Mouse (Mus musculus): ENCODE data around the gene Ptprs. TPM values are rescaled to one million over a fixed set of nuclear protein-coding genes. Genes with fewer than 3 reads are reported as not detected.

Gene Ptprs
- polyA plus RNA-seq, 1 experiment from 2014 or later: 5.3 TPM

DNA sequence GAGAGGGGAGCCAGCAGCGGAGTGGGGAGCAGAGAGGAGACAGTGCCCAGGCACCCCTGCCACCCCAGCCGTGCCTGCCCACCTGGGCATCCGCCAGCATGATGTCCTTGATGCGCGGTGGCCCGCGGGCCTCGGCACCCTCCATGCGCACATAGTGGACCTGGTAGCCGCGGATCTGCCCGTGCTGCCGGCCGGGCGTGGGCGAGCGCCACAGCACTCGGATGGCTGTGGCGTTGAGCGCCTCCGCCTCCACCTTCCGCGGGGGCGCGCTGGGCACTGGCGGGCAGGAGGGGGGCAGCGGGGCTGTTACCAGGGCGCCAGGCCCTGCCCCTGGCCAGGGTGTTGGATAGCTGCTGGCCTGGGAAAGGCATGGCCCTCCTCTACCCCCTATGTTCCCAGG, 48.4 kb downstream of the Ptprs start:
- Histone ChIP-seq H3K4me2 (ENCODE audit: low read depth, low read length) (no peak overlapping the region), H3K4me3 (ENCODE audit: low read depth, low read length) (no peak overlapping the region), H3K27me3 (ENCODE audit: control insufficient read depth, insufficient read depth, low read depth, low read length) (peaks cover 15% of the 10 kb centered on the region), H3K9me3 (replicated peaks; ENCODE audit: control insufficient read depth, low read length) (no peaks in the 10 kb centered on the region), H3K4me1 (ENCODE audit: control insufficient read depth, low read depth, low read length) (peaks cover 9% of the 10 kb centered on the region), H3K36me3 (ENCODE audit: control insufficient read depth, insufficient read depth) (no peaks in the 10 kb centered on the region), H3K27ac (ENCODE audit: low read length) (no peak overlapping the region), H3K9ac (ENCODE audit: low read depth, low read length) (no peak overlapping the region)
- WGBS (ENCODE audit: insufficient replicate concordance): 80% methylated on average over 28 of the region's 28 CpGs
- no peak for ATAC-seq (ENCODE audit: low read depth)

GRCm38 (mm10) chr17:56425941-56426340, 50.3 kb downstream of the Ptprs start:
- 18% methylated on average over 3 of the region's 3 CpGs for WGBS (ENCODE audit: insufficient replicate concordance)
- peaks cover 15% of the 10 kb centered on the region for H3K27me3 ChIP-seq (ENCODE audit: control insufficient read depth, insufficient read depth, low read depth, low read length)
- no peak overlapping the region for H3K27ac ChIP-seq (ENCODE audit: low read length)

DNA sequence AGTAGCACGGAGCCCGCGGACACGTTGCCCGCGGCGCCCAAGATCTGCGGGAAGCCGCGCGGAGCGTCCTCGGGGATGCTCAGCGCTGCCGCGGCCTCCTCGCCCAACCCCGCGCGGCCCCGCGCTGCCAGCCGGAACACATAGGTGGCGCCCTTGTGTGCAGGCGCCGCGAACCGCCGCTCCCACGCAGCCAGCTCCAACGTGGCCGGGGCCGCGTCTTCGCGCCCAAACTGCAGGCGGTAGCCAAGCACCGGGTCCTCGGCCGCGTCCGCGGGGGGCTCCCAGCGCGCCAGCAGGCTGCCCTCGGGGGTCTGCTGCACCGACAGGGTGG, 50.7 kb downstream of the Ptprs start:
- Histone ChIP-seq H3K27me3 (ENCODE audit: control insufficient read depth, insufficient read depth, low read depth, low read length) (peaks cover 15% of the 10 kb centered on the region), H3K4me3 (ENCODE audit: low read depth, low read length) (peak overlapping the region; percentile 57), H3K36me3 (ENCODE audit: control insufficient read depth, insufficient read depth) (no peaks in the 10 kb centered on the region), H3K9me3 (replicated peaks; ENCODE audit: control insufficient read depth, low read length) (no peaks in the 10 kb centered on the region), H3K27ac (ENCODE audit: low read length) (no peak overlapping the region), H3K4me2 (ENCODE audit: low read depth, low read length) (peak overlapping the region; percentile 82), H3K9ac (ENCODE audit: low read depth, low read length) (peak overlapping the region; percentile 28; the same call in 1 of the 2 replicates), H3K4me1 (ENCODE audit: control insufficient read depth, low read depth, low read length) (peaks cover 9% of the 10 kb centered on the region)
- peak; percentile 62 for ATAC-seq (ENCODE audit: low read depth)
- WGBS (ENCODE audit: insufficient replicate concordance): under 1% methylated on average over 46 of the region's 47 CpGs

More at GRCm38 (mm10) chr17:56425941-56426340, 50.3 kb downstream of the Ptprs start:
- Histone ChIP-seq H3K4me2 (ENCODE audit: low read depth, low read length) (peak overlapping the region; percentile 82), H3K9ac (ENCODE audit: low read depth, low read length) (peak overlapping the region; percentile 28; the same call in 1 of the 2 replicates), H3K36me3 (ENCODE audit: control insufficient read depth, insufficient read depth) (no peaks in the 10 kb centered on the region), H3K9me3 (replicated peaks; ENCODE audit: control insufficient read depth, low read length) (no peaks in the 10 kb centered on the region), H3K4me3 (ENCODE audit: low read depth, low read length) (peak overlapping the region; percentile 57), H3K4me1 (ENCODE audit: control insufficient read depth, low read depth, low read length) (peaks cover 9% of the 10 kb centered on the region)
- ATAC-seq (ENCODE audit: low read depth): no peak

DNA sequence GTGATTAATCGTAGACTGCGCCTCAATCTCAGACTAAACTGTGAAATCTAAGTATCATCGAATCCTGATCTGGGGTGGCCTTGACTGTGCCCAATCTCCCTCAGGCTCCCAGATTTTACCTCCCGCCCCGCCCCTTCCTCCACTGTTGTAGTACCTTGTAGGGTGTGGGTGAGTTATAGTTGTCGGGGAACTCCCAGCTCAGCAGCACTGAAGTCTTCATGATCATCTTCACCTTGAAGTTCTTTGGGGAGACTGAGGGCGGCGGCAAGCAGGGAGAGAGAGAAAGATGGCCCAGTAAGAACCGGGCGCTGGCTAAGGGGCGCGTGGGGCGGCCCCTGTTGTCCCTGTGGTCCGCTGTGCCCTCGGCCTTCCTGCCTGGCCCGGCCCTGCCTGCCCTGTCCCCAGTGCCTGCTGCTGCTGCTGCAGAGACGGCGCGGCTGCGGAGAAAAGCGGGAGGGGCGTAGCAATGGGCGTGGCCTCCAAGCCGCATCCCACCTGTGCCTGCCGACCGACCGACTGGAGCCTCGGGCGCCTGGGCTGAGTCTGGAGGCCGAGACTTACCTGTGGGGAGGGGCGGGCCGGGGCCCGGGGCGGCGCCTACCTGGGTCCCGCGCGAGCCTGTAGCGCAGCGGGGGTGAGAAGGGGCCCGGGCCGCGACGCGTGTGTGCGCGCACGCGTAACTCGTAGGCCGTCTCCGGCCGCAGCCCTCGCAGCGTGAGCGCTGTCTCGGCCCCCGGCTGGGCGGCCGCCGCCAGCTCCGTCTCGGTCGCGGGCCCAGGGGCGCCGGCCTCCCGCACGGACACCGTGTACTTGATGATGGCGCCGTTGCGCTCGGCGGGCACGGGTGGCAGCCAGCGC, 51.3 kb downstream of the Ptprs start:
- H3K9ac ChIP-seq (ENCODE audit: low read depth, low read length): peak overlapping the region; percentile 7; the same call in 1 of the 2 replicates
- 11% methylated on average over 73 of the region's 77 CpGs for WGBS (ENCODE audit: insufficient replicate concordance)
- ATAC-seq (ENCODE audit: low read depth): peak; percentile 59
- H3K9me3 ChIP-seq (replicated peaks; ENCODE audit: control insufficient read depth, low read length): no peaks in the 10 kb centered on the region
- peak overlapping the region; percentile 57 for H3K4me3 ChIP-seq (ENCODE audit: low read depth, low read length)
- peaks cover 15% of the 10 kb centered on the region for H3K27me3 ChIP-seq (ENCODE audit: control insufficient read depth, insufficient read depth, low read depth, low read length)
- no peak overlapping the region for H3K27ac ChIP-seq (ENCODE audit: low read length)
- H3K36me3 ChIP-seq (ENCODE audit: control insufficient read depth, insufficient read depth): no peaks in the 10 kb centered on the region
- H3K4me2 ChIP-seq (ENCODE audit: low read depth, low read length): peak overlapping the region; percentile 82
- H3K4me1 ChIP-seq (ENCODE audit: control insufficient read depth, low read depth, low read length): peaks cover 9% of the 10 kb centered on the region

- peaks cover 1% of the 10 kb centered on the region for H3K4me1 ChIP-seq (ENCODE audit: control insufficient read depth, low read depth, low read length)
- no peak overlapping the region for H3K27ac ChIP-seq (ENCODE audit: low read length)
- no peak overlapping the region for H3K4me3 ChIP-seq (ENCODE audit: low read depth, low read length)
- peaks cover 2% of the 10 kb centered on the region; the same call in 1 of the 2 replicates for H3K36me3 ChIP-seq (ENCODE audit: control insufficient read depth, insufficient read depth)
- no peak overlapping the region for H3K9ac ChIP-seq (ENCODE audit: low read depth, low read length)
- H3K9me3 ChIP-seq (replicated peaks; ENCODE audit: control insufficient read depth, low read length): no peaks in the 10 kb centered on the region
- 86% methylated on average over 2 of the region's 2 CpGs for WGBS (ENCODE audit: insufficient replicate concordance)
- no peak overlapping the region for H3K4me2 ChIP-seq (ENCODE audit: low read depth, low read length)
- ATAC-seq (ENCODE audit: low read depth): no peak
- H3K27me3 ChIP-seq (ENCODE audit: control insufficient read depth, insufficient read depth, low read depth, low read length): peaks cover 4% of the 10 kb centered on the region; the same call in 1 of the 2 replicates
Observed at GRCm38 (mm10) chr17:56420022-56420421, 56.3 kb downstream of the Ptprs start.

GRCm38 (mm10) chr17:56418304-56418703, 58.0 kb downstream of the Ptprs start:
- Histone ChIP-seq H3K9me3 (replicated peaks; ENCODE audit: control insufficient read depth, low read length) (no peaks in the 10 kb centered on the region), H3K4me2 (ENCODE audit: low read depth, low read length) (no peak overlapping the region), H3K27ac (ENCODE audit: low read length) (no peak overlapping the region), H3K9ac (ENCODE audit: low read depth, low read length) (no peak overlapping the region), H3K4me3 (ENCODE audit: low read depth, low read length) (no peak overlapping the region), H3K36me3 (ENCODE audit: control insufficient read depth, insufficient read depth) (peaks cover 2% of the 10 kb centered on the region; the same call in 1 of the 2 replicates), H3K4me1 (ENCODE audit: control insufficient read depth, low read depth, low read length) (no peaks in the 10 kb centered on the region), H3K27me3 (ENCODE audit: control insufficient read depth, insufficient read depth, low read depth, low read length) (no peaks in the 10 kb centered on the region)
- 76% methylated on average over 12 of the region's 12 CpGs for WGBS (ENCODE audit: insufficient replicate concordance)
- no peak for ATAC-seq (ENCODE audit: low read depth)

- peaks cover 2% of the 10 kb centered on the region; the same call in 1 of the 2 replicates for H3K36me3 ChIP-seq (ENCODE audit: control insufficient read depth, insufficient read depth)
- H3K4me2 ChIP-seq (ENCODE audit: low read depth, low read length): no peak overlapping the region
- WGBS (ENCODE audit: insufficient replicate concordance): 76% methylated on average over 9 of the region's 9 CpGs
- H3K4me3 ChIP-seq (ENCODE audit: low read depth, low read length): no peak overlapping the region
- H3K4me1 ChIP-seq (ENCODE audit: control insufficient read depth, low read depth, low read length): no peaks in the 10 kb centered on the region; the same call in 1 of the 2 replicates
- H3K9me3 ChIP-seq (replicated peaks; ENCODE audit: control insufficient read depth, low read length): no peaks in the 10 kb centered on the region
- H3K27me3 ChIP-seq (ENCODE audit: control insufficient read depth, insufficient read depth, low read depth, low read length): no peaks in the 10 kb centered on the region
- ATAC-seq (ENCODE audit: low read depth): no peak
- H3K9ac ChIP-seq (ENCODE audit: low read depth, low read length): no peak overlapping the region
- no peak overlapping the region for H3K27ac ChIP-seq (ENCODE audit: low read length)
Observed at GRCm38 (mm10) chr17:56414785-56415184, 61.5 kb downstream of the Ptprs start.

DNA sequence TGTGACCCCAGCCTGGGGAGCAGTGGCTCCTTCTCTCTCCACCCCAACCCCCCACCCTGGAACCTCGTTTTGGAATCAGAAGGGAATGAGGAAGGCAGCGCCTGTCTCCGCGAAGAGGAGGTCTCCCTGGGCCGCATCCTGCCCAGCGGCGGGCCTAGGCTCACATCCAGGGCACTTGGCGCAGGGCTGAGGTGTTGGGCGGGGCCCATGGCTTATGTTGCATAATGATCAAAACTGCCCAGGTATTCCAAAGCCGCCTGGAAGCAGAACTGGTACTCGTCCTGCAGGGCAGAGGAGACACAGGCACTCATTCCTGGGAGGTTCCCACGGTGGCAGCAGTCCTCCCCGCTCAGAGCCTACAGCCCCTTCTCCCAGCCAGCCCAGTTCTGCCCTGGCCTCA, 63.2 kb downstream of the Ptprs start:
- H3K36me3 ChIP-seq (ENCODE audit: control insufficient read depth, insufficient read depth): peaks cover 2% of the 10 kb centered on the region; the same call in 1 of the 2 replicates

DNA sequence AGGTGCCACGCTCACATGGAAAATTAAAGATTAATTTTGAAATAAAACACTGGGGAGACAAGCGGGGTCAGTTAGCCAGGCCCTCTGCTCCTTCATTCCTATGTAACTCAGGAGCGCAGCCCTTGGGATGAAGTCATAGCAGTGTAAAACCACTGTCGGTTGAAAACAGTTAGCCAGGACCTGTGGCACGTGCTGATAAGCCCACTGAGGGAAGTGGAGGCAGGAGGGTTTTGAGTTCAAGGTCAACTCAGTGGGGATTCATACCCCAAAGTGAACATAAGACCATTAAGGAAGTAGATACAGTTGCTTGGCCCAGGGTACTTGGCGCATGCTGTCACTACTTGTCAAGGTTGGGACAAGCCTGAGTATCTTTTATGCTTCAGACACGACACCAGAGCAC, 64.8 kb downstream of the Ptprs start:
- no peak overlapping the region for H3K9ac ChIP-seq (ENCODE audit: low read depth, low read length)
- H3K9me3 ChIP-seq (replicated peaks; ENCODE audit: control insufficient read depth, low read length): no peaks in the 10 kb centered on the region
- no peak overlapping the region for H3K4me2 ChIP-seq (ENCODE audit: low read depth, low read length)
- 55% methylated on average over 7 of the region's 7 CpGs for WGBS (ENCODE audit: insufficient replicate concordance)
- ATAC-seq (ENCODE audit: low read depth): no peak
- peaks cover 2% of the 10 kb centered on the region for H3K4me1 ChIP-seq (ENCODE audit: control insufficient read depth, low read depth, low read length)
- no peak overlapping the region for H3K4me3 ChIP-seq (ENCODE audit: low read depth, low read length)
- H3K36me3 ChIP-seq (ENCODE audit: control insufficient read depth, insufficient read depth): no peaks in the 10 kb centered on the region; the same call in 1 of the 2 replicates
- H3K27me3 ChIP-seq (ENCODE audit: control insufficient read depth, insufficient read depth, low read depth, low read length): no peaks in the 10 kb centered on the region
- H3K27ac ChIP-seq (ENCODE audit: low read length): no peak overlapping the region

More for the DNA sequence above, 63.2 kb downstream of the Ptprs start:
- H3K9ac ChIP-seq (ENCODE audit: low read depth, low read length): no peak overlapping the region
- no peaks in the 10 kb centered on the region; the same call in 1 of the 2 replicates for H3K4me1 ChIP-seq (ENCODE audit: control insufficient read depth, low read depth, low read length)
- WGBS (ENCODE audit: insufficient replicate concordance): 75% methylated on average over 13 of the region's 13 CpGs
- ATAC-seq (ENCODE audit: low read depth): no peak
- no peaks in the 10 kb centered on the region for H3K9me3 ChIP-seq (replicated peaks; ENCODE audit: control insufficient read depth, low read length)
- H3K27me3 ChIP-seq (ENCODE audit: control insufficient read depth, insufficient read depth, low read depth, low read length): no peaks in the 10 kb centered on the region
- no peak overlapping the region for H3K4me3 ChIP-seq (ENCODE audit: low read depth, low read length)
- no peak overlapping the region for H3K4me2 ChIP-seq (ENCODE audit: low read depth, low read length)
- no peak overlapping the region for H3K27ac ChIP-seq (ENCODE audit: low read length)
